ENCODE assay signal across 21 mouse cellular contexts in the genomic region with DNA sequence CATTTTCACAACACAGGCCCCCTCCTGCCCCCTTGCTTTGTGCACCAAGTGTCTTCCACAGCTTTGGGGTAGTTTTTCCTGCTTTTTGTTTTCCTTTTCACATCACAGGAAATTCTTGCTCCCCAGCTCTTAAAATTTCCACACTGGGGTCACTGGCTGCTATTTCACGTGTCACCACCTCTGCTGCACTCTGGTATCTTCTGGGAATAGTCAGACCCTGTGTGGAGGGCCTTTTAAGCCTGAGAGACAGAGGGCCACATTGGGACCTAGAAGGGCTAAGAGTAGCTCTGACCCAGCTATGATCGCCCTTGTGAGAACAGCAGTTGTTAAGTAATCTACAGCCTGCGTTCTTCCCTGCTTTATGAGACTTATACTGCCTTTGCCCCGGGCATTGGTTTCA.
A peak's percentile ranks its signal among the peaks of the same experiment; 100 is the strongest.
DNase-seq lines count a peak whose midpoint lies in the region; ATAC-seq lines count a peak whose summit lies in the region.
"Had no signal": no experiment of that assay in that cellular context is flagged by ENCODE, and none has a peak within 500 bp of the region (broad histone marks: within the 10 kb centered on the region; RNA-seq: fewer than 3 reads in every experiment).

No protein-coding gene starts in this region.

- 47% methylated on average over 4 of the region's 4 CpGs for WGBS in heart, embryonic 11.5 days (ENCODE audit: insufficient replicate concordance)

- no peaks in the 10 kb centered on the region for H3K27me3 ChIP-seq in heart, embryonic 11.5 days (ENCODE audit: control insufficient read depth, insufficient read depth, low read length)
- H3K27me3 ChIP-seq: CH12.LX; embryonic facial prominence, embryonic 12.5 days; forebrain, embryonic 12.5 days; Patski had no signal

- no peaks in the 10 kb centered on the region for H3K36me3 ChIP-seq in heart, embryonic 11.5 days (ENCODE audit: control insufficient read depth, insufficient read depth, low read length)
- H3K36me3 ChIP-seq: embryonic facial prominence, embryonic 12.5 days; forebrain, embryonic 12.5 days; G1E had no signal

- DNase-seq in heart, adult 9 months (ENCODE audit: low spot score in 2 of 2) = peak; percentile 9 to 23
- DNase-seq in kidney, adult 11 months = peak; percentile 46
- DNase-seq in kidney, postnatal 4 days = no peak
- DNase-seq in kidney, adult 9 months = peak; percentile 41
- DNase-seq in kidney, postnatal 10 days = peak; percentile 28
- DNase-seq in left cerebral cortex, adult 9 months (ENCODE audit: low spot score in 2 of 2) = no peak
- DNase-seq in cerebellum, adult 9-10 months = no peak
- DNase-seq: adrenal gland, postnatal 36 days; B cell, adult 2 months; cerebellum, postnatal 14 days; left cerebral cortex, postnatal 4 days; thymus, postnatal 14 days had no signal

- H3K9ac ChIP-seq in heart, embryonic 11.5 days (ENCODE audit: low read depth, low read length) = no peak overlapping the region
- H3K9ac ChIP-seq: embryonic facial prominence, embryonic 12.5 days; forebrain, embryonic 12.5 days had no signal

- no peak overlapping the region for H3K4me3 ChIP-seq in heart, embryonic 11.5 days (ENCODE audit: low read depth, low read length)
- H3K4me3 ChIP-seq: embryonic facial prominence, embryonic 12.5 days; forebrain, embryonic 12.5 days had no signal

- H3K9me3 ChIP-seq in heart, embryonic 11.5 days (replicated peaks; ENCODE audit: control insufficient read depth, low read length) = no peaks in the 10 kb centered on the region
- H3K9me3 ChIP-seq: embryonic facial prominence, embryonic 12.5 days; forebrain, embryonic 12.5 days had no signal

- no peak overlapping the region for H3K4me2 ChIP-seq in heart, embryonic 11.5 days
- H3K4me2 ChIP-seq: embryonic facial prominence, embryonic 12.5 days; forebrain, embryonic 12.5 days had no signal

- peaks cover 36% of the 10 kb centered on the region for H3K4me1 ChIP-seq in heart, embryonic 11.5 days (ENCODE audit: control insufficient read depth, insufficient read depth, low read length)
- H3K4me1 ChIP-seq: embryonic facial prominence, embryonic 12.5 days had no signal

- H3K27ac ChIP-seq in heart, embryonic 11.5 days (ENCODE audit: low read depth, low read length) = no peak overlapping the region; the same call in 1 of the 2 replicates
- H3K27ac ChIP-seq: embryonic facial prominence, embryonic 12.5 days; forebrain, embryonic 12.5 days; hindbrain, postnatal 0 days; macrophage had no signal

- no peak for ATAC-seq in heart, embryonic 11.5 days (replicated peaks; ENCODE audit: insufficient number of reproducible peaks, low FRiP score, low TSS enrichment)
- ATAC-seq: hindbrain, postnatal 0 days; intestine, embryonic 16.5 days; Patski had no signal

Comparison
In these comparisons a context has a peak if more than half of its experiments do, and no peak if none do; other contexts are left out.
1. DNase-seq: peak in heart, adult 9 months (2 of 2), kidney, adult 11 months (single experiment), kidney, adult 9 months (single experiment) and kidney, postnatal 10 days (single experiment); none in kidney, postnatal 4 days (0 of 2), left cerebral cortex, adult 9 months (0 of 2) and cerebellum, adult 9-10 months (single experiment).